ENCODE assay signal across 19 mouse cellular contexts in genomic region chr11:61224907-61225306, GRCm38 (mm10). TPM values are rescaled to one million over a fixed set of nuclear protein-coding genes. Genes with fewer than 3 reads are reported as not detected.
"Had no signal": no experiment of that assay in that cellular context is flagged by ENCODE, and none has a peak within 500 bp of the region (broad histone marks: within the 10 kb centered on the region; RNA-seq: fewer than 3 reads in every experiment).

No protein-coding gene starts in this region.

- H3K4me2 ChIP-seq: liver, embryonic 13.5 days; midbrain, embryonic 12.5 days; midbrain, embryonic 15.5 days; neural tube, embryonic 13.5 days; stomach, embryonic 15.5 days had no signal

- H3K9ac ChIP-seq: liver, embryonic 13.5 days; midbrain, embryonic 12.5 days; midbrain, embryonic 15.5 days; neural tube, embryonic 13.5 days; stomach, embryonic 15.5 days had no signal

- DNase-seq: kidney, postnatal 14 days; layer of hippocampus, adult 9-11 months; liver, embryonic 13.5 days; lung, adult 2 months; lung, postnatal 14 days; lung, postnatal 4 days; retina, postnatal 1 day; right cerebral cortex, postnatal 25 days; thymus, postnatal 25 days had no signal

- H3K9me3 ChIP-seq: liver, embryonic 13.5 days; midbrain, embryonic 12.5 days; midbrain, embryonic 15.5 days; neural tube, embryonic 13.5 days; stomach, embryonic 15.5 days had no signal

- H3K36me3 ChIP-seq: liver, embryonic 13.5 days; midbrain, embryonic 12.5 days; midbrain, embryonic 15.5 days; neural tube, embryonic 13.5 days; stomach, embryonic 15.5 days had no signal

- H3K27ac ChIP-seq: layer of hippocampus, adult 2 months; liver, embryonic 13.5 days; midbrain, embryonic 12.5 days; midbrain, embryonic 15.5 days; neural tube, embryonic 13.5 days; stomach, embryonic 15.5 days had no signal

- ATAC-seq: midbrain, embryonic 15.5 days had no signal

- H3K4me3 ChIP-seq: layer of hippocampus, adult 2 months; left cerebral cortex, adult 2 months; liver, embryonic 13.5 days; midbrain, embryonic 12.5 days; midbrain, embryonic 15.5 days; myocyte; neural tube, embryonic 13.5 days; stomach, embryonic 15.5 days had no signal

- H3K27me3 ChIP-seq: liver, embryonic 13.5 days; midbrain, embryonic 12.5 days; midbrain, embryonic 15.5 days; neural tube, embryonic 13.5 days; stomach, embryonic 15.5 days had no signal

- H3K4me1 ChIP-seq: midbrain, embryonic 12.5 days; midbrain, embryonic 15.5 days; neural tube, embryonic 13.5 days had no signal

RNA-seq across cellular contexts. Expression of gene Aldh3a1, which starts 17.6 kb away (rescaled TPM):
- total RNA-seq: liver, adult 2 months; megakaryocyte progenitor cell, adult 5-6 weeks had no signal
- polyA plus RNA-seq: kidney, embryonic 16.5 days; midbrain, embryonic 12.5 days; neural tube, embryonic 13.5 days had no signal
